Mouse (Mus musculus) olfactory bulb, adult 2 months (tissue): ENCODE results near the gene Lce1a1. TPM values are rescaled to one million over a fixed set of nuclear protein-coding genes. Genes with fewer than 3 reads are reported as not detected.

Experiments used
- H3K27ac ChIP-seq: fragments of 200-500 bp; 2 replicates; pipeline ENCODE4 v1.5.1; 2012; ENCODE audit warnings: low read depth, low read length; ENCODE audit not compliant: insufficient read depth
- H3K4me1 ChIP-seq: fragments of 200-500 bp; 2 replicates; pipeline ENCODE4 v1.6.1; 2012; ENCODE audit warnings: low read length; ENCODE audit not compliant: control insufficient read depth, insufficient read depth
- H3K4me3 ChIP-seq: fragments of 200-500 bp; 2 replicates; pipeline ENCODE4 v1.5.1; 2012; ENCODE audit warnings: mild to moderate bottlenecking, low read depth, low read length, moderate library complexity; ENCODE audit not compliant: insufficient read depth
- CTCF ChIP-seq: fragments of 200-500 bp; IDR thresholded peaks from 2 replicates; pipeline ENCODE4 v1.5.1; 2012; ENCODE audit warnings: low read depth, mild to moderate bottlenecking, low read length, moderate library complexity; ENCODE audit not compliant: insufficient read depth
- POLR2A ChIP-seq: fragments of 200-500 bp; IDR thresholded peaks from 2 replicates; pipeline ENCODE4 v1.6.1; 2012; ENCODE audit warnings: mild to moderate bottlenecking, low read depth, low read length, moderate library complexity; ENCODE audit not compliant: insufficient read depth
- WGBS: fragments of 180-500 bp; shearing (Covaris S2); methylation state at CpG from one replicate; pipeline ENCODE4 v1.1.7; 2018; 5-methylcytosine and 5-hydroxymethylcytosine counted together
- polyA plus RNA-seq: library from polyadenylated mRNA; stranded (reverse); fragments of >200 nt; gene quantifications from 2 replicates; pipeline ENCODE4 v1.2.4, GENCODE M21; 2012; ENCODE audit warnings: low replicate concordance; ENCODE audit not compliant: missing spikeins, insufficient read depth, insufficient read length

Lce1a1 gene
- polyA plus RNA-seq, 1 experiment, result not detected

DNA sequence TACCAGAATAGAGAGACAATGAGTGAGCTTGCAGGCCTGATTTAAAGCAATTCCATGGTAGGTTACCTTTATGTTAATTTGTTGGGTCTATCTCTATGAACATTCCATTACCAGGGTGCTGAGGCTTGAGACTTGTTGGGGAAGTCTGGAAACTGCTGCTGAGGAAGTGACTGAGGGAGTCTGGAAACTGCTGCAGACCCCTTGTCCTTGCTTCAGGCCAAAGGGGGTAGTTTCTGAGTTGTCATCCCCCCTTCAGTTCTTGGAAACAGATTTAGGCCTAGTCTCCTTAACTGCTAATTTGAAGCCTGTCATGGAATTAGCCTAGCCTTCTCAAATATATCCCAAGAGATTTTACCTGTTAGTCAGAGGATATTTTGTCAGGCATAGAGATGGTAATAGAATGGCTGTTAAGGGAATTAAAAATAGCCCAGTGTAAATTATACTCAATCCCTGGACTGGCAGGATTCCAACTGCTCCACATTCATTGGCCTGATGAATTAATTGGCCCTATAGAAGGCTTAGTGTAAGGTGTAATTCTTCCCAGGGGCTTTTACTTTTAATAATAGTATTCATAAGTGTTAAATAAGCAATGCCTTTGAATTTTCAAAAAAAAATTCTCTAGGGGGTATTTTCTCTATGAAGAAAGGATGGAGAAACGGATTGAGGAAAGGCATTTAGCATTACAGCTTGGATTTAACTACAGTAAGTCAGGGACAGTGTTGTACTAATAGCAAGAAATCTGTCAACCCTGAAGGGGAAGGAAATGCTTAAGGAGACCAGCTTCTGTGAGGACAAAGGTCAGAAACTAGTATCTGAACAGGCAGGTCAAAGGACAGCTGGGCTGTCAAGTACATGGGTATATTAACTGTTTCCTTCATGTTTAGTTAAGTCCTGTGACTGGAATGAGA, 10.1 kb downstream of the Lce1a1 start:
- Histone ChIP-seq H3K4me3 (no peak overlapping the region), H3K27ac (no peak overlapping the region), H3K4me1 (no peaks in the 10 kb centered on the region)
- 25% methylated on average over 1 of the region's 1 CpGs for WGBS
- TF ChIP-seq POLR2A (no peak), CTCF (no peak)

DNA sequence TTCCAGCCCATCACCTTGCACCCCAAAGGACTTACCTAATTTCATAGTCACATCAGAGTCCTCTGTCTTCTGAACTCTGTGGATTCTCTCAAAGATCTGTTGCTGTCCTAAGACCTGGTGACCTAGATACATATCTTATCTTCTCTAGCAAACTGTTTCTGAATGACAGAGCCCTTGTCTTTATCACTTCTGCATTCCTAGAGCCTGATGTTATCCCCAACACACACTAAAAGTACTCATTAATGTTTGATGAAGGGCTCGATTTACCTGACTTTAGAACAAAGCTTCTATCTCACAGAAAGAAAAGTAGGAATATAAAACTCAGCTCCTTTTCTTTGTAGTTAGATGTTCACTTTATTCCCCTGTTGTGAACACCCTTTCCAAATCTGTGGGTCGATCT, 26.5 kb downstream of the Lce1a1 start, which contains the start of gene Lce6a:
Gene Lce6a, minus strand, starts transcription at position 101 of the 400 bp plus-strand sequence.
- H3K4me3 ChIP-seq, result no peak within 1 kb of the TSS
- no peaks in the 10 kb centered on the region for H3K4me1 ChIP-seq
- H3K27ac ChIP-seq, result no peak within 1 kb of the TSS
- 76% methylated on average over 2 of the region's 2 CpGs for WGBS
- TF ChIP-seq CTCF (no peak), POLR2A (no peak)

DNA sequence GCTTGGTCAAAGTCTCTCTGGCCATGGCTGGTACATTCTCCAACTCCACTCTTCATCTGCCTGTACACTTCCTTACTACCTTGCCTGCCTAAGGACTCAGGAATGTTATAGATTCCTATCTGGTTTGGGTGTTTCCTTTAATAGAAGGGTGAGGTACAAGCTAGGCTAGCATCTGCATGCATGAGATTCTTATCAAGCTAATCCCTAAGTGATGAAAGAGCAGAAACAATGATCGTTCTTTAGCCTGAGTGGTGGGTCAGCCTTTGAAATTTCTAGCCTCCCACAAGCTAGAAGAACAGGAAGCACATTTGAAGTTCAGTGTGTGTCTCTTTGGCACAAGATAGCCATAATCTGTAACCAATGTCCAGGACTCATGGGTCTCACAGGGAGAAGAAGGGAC, 38.3 kb downstream of the Lce1a1 start:
- Histone ChIP-seq H3K4me3 (no peak overlapping the region), H3K4me1 (no peaks in the 10 kb centered on the region), H3K27ac (no peak overlapping the region)
- TF ChIP-seq POLR2A (no peak), CTCF (no peak)
- WGBS, result 72% methylated on average over 1 of the region's 1 CpGs

DNA sequence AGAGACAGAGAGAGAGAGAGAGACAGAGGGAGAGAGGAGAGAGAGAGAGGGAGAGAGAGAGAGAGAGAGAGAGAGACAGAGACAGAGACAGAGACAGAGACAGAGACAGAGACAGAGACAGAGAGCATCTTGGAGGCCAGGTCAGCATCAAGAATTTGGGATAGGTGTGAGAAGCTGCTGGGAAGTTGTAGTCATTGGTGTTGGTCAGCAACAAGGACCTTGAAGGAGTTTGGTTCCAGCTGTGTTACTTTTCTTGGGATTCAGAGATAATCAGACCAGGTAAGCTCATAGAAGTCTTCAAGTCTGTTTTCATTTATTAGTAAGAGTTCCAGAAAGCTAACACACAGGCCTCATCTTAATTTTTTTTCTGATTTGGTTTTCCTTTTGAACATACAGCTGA, 40.7 kb downstream of the Lce1a1 start, which contains the start of gene 2210017I01Rik:
Gene 2210017I01Rik, minus strand, starts transcription at position 101 of the 400 bp plus-strand sequence.
- H3K27ac ChIP-seq, result no peak within 1 kb of the TSS
- TF ChIP-seq POLR2A, result no peak
- no peak for TF ChIP-seq CTCF
- no peaks in the 10 kb centered on the region for H3K4me1 ChIP-seq
- no peak within 1 kb of the TSS for H3K4me3 ChIP-seq

DNA sequence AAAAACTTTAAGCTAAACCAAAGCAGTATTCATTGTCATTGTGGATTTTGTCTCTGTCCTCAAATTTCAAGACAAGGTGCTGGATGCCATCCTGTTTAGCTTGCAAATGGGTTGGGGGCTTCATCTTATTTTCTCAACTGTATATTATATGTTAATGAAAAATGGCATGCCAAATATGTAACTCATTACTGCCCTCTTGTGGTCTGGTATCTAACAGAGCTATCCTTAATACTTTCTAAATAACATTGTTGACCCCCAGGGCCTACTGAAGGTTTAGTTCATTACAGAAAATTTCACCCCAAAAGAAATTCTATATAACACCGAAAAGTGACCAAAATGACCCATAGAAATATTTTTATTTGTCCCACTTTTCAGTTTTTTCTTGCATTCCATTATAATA, 45.9 kb downstream of the Lce1a1 start:
- H3K27ac ChIP-seq, result no peak overlapping the region
- no peak for TF ChIP-seq POLR2A
- TF ChIP-seq CTCF, result no peak
- no peaks in the 10 kb centered on the region for H3K4me1 ChIP-seq
- 51% methylated on average over 1 of the region's 1 CpGs for WGBS
- no peak overlapping the region for H3K4me3 ChIP-seq

DNA sequence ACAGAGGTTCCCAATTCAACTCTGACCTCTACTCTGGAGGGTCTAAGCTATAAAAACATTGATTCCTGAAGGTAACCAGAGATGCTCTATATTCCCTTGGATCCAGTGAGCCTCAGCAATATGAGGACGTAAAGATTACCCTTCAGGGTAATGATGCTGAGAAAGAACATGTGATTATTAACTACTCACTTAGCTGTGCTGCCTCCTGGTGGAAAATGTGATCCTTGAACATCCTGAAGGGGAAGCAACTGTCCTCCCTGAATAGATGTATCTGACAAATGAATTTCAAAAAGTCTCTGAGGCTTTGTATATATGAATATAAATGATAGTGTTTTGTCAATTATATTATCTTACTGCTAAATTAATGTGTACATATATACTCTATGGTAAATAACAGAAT, 47.7 kb downstream of the Lce1a1 start:
- Histone ChIP-seq H3K4me1 (no peaks in the 10 kb centered on the region), H3K4me3 (no peak overlapping the region), H3K27ac (no peak overlapping the region)
- WGBS, result 44% methylated on average over 1 of the region's 1 CpGs
- TF ChIP-seq POLR2A (no peak), CTCF (no peak)

DNA sequence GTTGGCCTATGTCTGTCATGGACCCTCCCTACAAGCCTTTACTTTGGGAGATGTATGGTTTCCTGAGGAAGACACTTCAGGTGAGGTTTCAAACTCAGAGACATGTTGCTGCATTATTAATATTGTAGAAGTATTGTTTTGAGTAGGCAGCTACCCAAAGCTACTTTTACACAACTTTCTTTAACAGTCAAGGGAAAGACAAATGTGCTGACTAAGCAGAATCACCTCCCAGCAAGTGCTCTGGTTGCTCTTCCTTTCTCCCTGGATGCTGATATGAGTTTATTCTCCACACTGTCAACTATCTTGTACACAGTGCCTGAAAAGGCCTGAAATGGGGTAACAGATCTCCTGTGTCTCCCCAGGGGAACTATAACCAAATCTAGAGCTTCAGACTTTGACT, 48.1 kb downstream of the Lce1a1 start:
- no peaks in the 10 kb centered on the region for H3K4me1 ChIP-seq
- H3K4me3 ChIP-seq, result no peak overlapping the region
- H3K27ac ChIP-seq, result no peak overlapping the region
- TF ChIP-seq POLR2A (no peak), CTCF (no peak)

DNA sequence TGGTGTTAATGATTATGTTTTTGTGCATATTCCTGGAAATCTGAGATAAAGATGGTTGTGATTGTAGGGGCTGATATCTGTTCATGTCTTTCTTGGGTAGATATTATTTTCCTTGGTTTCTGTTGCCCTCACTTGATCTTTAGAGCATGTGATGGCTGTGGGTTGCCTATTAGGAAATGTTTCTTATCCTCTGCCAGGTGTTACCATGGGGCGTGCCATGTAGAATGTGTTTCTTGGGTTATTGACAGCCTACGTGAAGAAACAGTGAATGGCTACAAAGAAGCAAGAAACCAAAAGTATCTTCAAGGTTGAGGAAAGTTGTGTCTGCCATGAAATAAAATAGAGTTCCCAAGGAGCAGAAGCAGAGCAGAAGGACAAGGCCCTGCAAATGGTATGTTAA, 49.7 kb downstream of the Lce1a1 start:
- WGBS, result 93% methylated on average over 2 of the region's 2 CpGs
- no peak overlapping the region for H3K4me3 ChIP-seq
- H3K27ac ChIP-seq, result no peak overlapping the region
- no peak for TF ChIP-seq CTCF
- TF ChIP-seq POLR2A, result no peak
- H3K4me1 ChIP-seq, result no peaks in the 10 kb centered on the region

Other genes starting within 250 kb of the Lce1a1 start
- not detected in 2 replicates for gene Sprr2i, start 240.3 kb downstream of the Lce1a1 start, polyA plus RNA-seq
- gene Sprr2j-ps, start 230.2 kb downstream of the Lce1a1 start, polyA plus RNA-seq, result not detected in 2 replicates
- gene Gm9774, start 218.9 kb downstream of the Lce1a1 start, polyA plus RNA-seq, result not detected in 2 replicates
- gene Sprr2k, start 215.7 kb downstream of the Lce1a1 start, polyA plus RNA-seq, result not detected in 2 replicates
- gene Sprr1b, start 209.5 kb downstream of the Lce1a1 start, polyA plus RNA-seq, result not detected in 2 replicates
- gene Sprr3, start 189.6 kb downstream of the Lce1a1 start, polyA plus RNA-seq, result not detected in 2 replicates
- not detected in 2 replicates for gene Sprr1a, start 162.4 kb downstream of the Lce1a1 start, polyA plus RNA-seq
- gene Sprr4, start 147.8 kb downstream of the Lce1a1 start, polyA plus RNA-seq, result not detected in 2 replicates
- gene 2310046K23Rik, start 113.8 kb downstream of the Lce1a1 start, polyA plus RNA-seq, result not detected in 2 replicates
- not detected in 2 replicates for gene Ivl, start 74.6 kb downstream of the Lce1a1 start, polyA plus RNA-seq
- gene Smcp, start 59.3 kb downstream of the Lce1a1 start, polyA plus RNA-seq, result not detected in 2 replicates
- not detected in 2 replicates for gene 2210017I01Rik, start 40.8 kb downstream of the Lce1a1 start, polyA plus RNA-seq
- gene Lce6a, start 26.6 kb downstream of the Lce1a1 start, polyA plus RNA-seq, result not detected in 2 replicates
- not detected in 2 replicates for gene Lce1b, start 8.6 kb upstream of the Lce1a1 start, polyA plus RNA-seq
- gene Lce1a2, start 22.0 kb upstream of the Lce1a1 start, polyA plus RNA-seq, result not detected in 2 replicates
- not detected in 2 replicates for gene Lce1c, start 30.9 kb upstream of the Lce1a1 start, polyA plus RNA-seq
- gene Lce1d, start 38.9 kb upstream of the Lce1a1 start, polyA plus RNA-seq, result not detected in 2 replicates
- not detected in 2 replicates for gene Lce1e, start 60.8 kb upstream of the Lce1a1 start, polyA plus RNA-seq
- not detected in 2 replicates for gene Lce1f, start 72.0 kb upstream of the Lce1a1 start, polyA plus RNA-seq
- not detected in 2 replicates for gene Gm38119, start 90.8 kb upstream of the Lce1a1 start, polyA plus RNA-seq
- gene Lce1g, start 104.0 kb upstream of the Lce1a1 start, polyA plus RNA-seq, result not detected in 2 replicates
- gene Lce1h, start 116.8 kb upstream of the Lce1a1 start, polyA plus RNA-seq, result not detected in 2 replicates
- not detected in 2 replicates for gene Lce1i, start 130.6 kb upstream of the Lce1a1 start, polyA plus RNA-seq
- not detected in 2 replicates for gene Lce1j, start 142.2 kb upstream of the Lce1a1 start, polyA plus RNA-seq
- gene Lce1k, start 159.6 kb upstream of the Lce1a1 start, polyA plus RNA-seq, result not detected in 2 replicates
- not detected in 2 replicates for gene Kprp, start 178.9 kb upstream of the Lce1a1 start, polyA plus RNA-seq
- gene Lce1l, start 203.0 kb upstream of the Lce1a1 start, polyA plus RNA-seq, result not detected in 2 replicates
- gene 2310050C09Rik, start 221.9 kb upstream of the Lce1a1 start, polyA plus RNA-seq, result not detected in 2 replicates